Mouse (Mus musculus) left cerebral cortex, postnatal 10 days (tissue): ENCODE data around the gene Ghr. TPM values are rescaled to one million over a fixed set of nuclear protein-coding genes. Genes with fewer than 3 reads are reported as not detected.

Experiments used
- DNase-seq, 2 experiments: peaks; one replicate each; pipeline ENCODE4 v3.0.0; 2021 to 2022; ENCODE audit warnings: low spot score in 2 of 2, mixed read lengths in 1 of 2; ENCODE audit errors: extremely low spot score in 1 of 2
- intact Hi-C: fragments of 180-260 bp; cut with DNase I; formaldehyde crosslinking; loops from one replicate; pipeline ENCODE4 v1.15.1; 2025
- total RNA-seq, 2 experiments: library from RNA; stranded (reverse); gene quantifications; 2 replicates each; pipeline ENCODE4 v1.2.3; 2021

Gene Ghr
- total RNA-seq, 2 experiments from 2014 or later, result 11.4 to 12.0 TPM

DNA sequence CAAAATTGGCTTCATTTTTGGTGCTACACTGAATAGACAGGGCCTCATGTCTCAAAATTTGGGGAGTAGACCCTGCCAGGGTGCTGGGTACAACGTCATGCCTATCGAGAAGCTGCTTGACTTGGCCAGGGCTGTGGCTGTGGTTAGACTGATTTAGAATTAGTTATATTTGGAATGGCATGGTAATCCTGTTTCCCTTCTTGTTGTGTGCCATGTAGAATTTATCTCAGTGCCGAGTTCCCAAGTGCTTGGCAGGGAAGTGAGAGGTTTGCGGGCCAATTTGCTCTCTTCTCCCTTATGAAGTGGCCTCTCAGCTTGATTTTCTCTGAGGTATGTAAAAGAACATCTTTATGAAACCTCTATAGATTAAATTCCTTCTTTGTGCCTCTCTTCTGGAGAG is 250.8 kb downstream of the Ghr start:
- DNase-seq, result no peak
- intact Hi-C loops, result no loop called here

DNA sequence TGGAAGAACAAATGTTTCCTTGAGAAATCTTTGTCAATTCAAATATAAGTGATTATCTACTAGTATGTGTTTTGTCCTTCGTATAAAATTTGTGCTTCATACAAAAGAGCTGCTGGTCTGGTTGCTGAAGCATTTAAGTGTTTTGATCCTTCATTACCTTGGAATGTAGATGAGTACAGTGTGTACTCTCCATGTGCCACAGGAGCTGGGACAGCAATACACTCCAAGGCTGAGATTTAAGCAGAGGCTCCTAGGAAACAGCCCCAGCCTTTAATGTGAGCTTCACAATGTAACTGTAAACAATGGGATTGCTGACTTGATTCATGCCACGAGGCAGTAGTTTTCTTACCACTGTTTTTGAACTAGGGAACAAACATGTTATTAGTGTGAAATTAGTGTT is 251.5 kb downstream of the Ghr start:
- no peak for DNase-seq
- intact Hi-C loops, result no loop called here

DNA sequence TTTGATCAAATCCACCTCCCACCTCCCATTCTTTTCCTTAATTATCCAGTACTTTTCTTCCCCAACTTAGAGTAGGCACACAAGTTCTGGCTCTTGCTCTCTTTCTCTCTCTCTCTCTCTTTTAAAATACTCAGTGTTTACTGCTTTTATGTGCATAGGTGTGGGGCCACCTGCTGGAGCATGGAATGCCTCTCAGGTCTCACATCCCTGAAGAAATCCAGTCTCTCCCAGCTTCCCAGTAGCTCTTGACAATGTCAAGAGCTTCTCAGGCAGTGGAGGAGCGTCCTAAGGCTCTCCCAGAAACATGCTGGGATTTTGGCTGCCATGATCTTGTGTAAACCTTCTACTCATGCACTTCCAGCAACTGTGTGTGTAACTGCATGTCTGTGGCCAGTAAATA is 253.0 kb downstream of the Ghr start:
- intact Hi-C loops, result no loop called here
- no peak for DNase-seq

DNA sequence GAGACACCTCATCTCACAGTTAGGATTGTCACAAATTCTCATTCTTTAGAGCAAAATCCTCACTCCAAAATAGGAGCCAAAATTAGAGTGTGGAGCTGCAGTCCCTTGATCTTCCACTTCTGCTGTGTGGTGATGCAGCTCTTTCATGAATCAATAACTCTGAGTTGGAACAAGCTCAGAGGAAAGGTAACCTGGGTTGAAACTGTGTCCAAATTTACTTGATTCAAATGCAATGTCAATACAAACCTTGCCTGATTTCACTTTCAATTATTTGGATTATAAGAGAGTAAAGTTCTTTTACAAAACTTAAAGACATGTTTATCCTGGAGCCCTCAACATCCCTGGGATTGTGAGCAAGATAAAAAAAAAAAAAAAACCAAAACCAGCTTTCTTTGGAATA is 260.3 kb downstream of the Ghr start:
- intact Hi-C loops, result no loop called here
- DNase-seq, result no peak

DNA sequence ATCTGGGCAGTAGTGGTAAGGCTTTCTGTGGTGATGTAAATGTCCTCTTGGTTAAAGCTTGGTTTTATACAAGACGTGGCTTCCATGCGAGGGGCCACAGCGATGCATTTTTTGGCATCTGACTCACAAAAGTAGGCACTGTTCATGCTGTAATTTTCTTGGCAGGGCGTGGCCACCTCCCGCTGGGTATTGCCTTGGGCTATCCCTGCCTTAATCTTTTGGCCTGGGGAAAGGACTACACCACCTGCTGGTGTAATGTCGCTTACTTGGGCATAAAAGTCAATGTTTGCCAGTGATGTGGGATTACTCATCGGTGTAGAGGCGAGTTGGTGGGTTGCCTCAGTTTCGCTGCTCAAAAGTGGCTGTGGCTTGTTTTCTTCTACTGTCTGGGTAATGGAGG is 263.4 kb downstream of the Ghr start:
- DNase-seq, result no peak
- intact Hi-C loops, result no loop called here

DNA sequence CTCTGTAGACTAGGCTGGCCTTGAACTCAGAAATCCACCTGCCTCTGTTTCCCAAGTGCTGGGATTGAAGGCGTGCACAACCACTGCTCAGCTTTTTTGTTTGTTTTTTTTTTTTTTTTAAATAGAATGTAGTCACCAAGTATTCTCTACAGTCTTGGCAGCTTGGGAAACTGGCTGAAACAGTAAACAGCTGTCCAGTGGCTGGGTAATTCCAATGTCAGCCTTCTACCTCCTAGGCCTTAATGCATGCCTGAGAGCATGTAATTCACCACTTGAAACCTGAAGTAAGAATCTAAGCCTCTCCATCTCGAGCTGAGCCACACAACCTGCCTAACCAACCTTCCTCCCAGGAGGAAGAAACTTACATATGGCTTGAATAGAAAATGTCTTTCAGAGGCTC is 266.7 kb downstream of the Ghr start:
- no peak for DNase-seq
- intact Hi-C loops, result no loop called here

DNA sequence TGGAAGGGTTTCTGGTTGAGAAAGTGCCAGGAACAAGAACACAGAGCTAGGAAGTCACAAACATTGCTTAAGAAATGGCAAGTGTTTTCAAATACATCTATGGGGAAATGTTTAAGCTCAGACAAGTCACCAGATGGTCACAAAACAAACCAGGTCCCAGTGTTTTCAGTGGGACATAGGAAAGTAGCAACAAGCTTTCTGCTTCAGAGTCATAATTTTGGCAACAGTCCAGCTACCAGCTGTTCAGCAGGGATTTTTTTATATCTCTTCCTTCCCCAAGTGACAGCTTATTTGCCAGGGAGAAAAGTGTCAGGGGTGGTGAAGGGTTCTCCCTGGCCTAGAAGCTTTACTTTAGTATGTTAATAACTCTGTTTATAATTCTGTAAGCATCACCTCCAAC is 270.4 kb downstream of the Ghr start:
- DNase-seq, result peak in 1 of 2 experiments; percentile 19
- intact Hi-C loops, result no loop called here

DNA sequence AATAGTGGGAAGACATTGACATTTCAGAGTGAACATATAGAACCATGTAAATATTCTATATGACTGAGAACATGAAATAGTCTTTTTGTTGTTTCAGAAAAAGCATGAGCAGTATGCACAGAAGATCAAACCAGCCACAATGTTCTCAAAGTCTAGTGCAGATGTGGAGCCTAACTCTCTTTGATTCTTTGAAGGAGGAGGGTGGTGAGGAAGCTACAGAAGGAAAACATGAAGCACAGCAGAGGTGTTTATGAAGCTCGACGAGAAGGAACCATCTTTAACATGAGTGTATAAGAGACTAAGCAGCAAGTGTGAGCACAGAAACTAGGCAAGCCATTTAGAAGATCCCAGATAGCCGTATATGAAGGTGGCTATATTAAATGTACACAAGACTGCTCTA is 273.4 kb downstream of the Ghr start:
- no peak for DNase-seq
- intact Hi-C loops, result no loop called here

DNA sequence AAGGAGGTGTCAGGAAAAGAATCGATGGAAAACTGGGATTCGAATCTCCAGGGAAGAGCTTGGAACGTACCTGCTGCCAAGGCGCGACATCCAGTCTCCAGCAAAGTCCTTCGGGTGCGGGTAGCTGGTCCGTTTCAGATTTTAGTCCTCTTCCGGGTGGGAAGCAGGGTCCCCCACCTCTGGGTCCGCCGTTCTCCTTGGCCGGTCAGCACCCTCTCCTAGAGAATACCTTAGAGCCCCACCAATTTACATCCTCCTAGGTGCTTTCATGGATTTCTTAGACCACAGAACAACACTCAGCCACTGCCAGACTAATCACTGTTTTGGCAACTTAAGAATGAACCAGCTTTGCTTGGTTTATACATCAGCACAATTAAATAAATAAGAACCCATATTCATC is 279.9 kb downstream of the Ghr start, which contains the start of gene Ccdc152:
Gene Ccdc152 (minus strand): TSS at position 101 of the 400 bp plus-strand sequence.
- DNase-seq, result no peak
- intact Hi-C loops, result no loop called here

DNA sequence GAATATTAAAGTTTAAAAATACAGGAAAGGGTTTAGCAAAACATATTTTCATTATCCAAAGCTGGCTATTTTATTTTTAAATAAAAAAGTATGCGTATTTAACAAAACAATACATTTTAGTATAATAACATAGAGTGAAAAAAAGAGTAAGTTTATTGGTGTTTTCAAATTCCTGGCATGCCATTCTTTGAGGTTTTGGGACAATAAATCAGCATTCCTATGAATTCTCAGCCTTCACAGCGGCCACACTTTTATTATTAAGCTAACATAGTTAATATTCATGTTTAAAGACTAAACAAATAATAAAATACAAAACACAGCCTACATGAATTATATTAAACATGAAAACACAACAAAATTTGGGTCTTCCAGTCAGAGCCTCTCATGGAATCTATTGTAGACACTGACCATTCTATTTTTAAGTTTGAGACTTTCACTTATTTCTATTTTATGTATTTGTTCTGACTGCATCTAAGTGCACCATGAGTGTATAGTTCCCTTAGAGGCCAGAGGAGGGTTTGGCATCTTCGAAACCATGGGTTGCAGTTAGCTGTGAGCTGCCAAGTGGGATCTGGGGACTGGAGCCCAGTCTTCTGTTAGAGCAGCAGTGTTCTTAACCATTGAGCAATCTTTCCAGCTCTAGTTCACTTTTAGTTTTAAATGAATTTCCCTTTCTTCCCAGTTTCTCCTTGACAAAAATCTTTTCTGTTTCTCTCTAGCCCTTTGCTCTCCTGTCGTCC is 282.8 kb downstream of the Ghr start:
- no peak for DNase-seq
- intact Hi-C loops, result no loop called here

DNA sequence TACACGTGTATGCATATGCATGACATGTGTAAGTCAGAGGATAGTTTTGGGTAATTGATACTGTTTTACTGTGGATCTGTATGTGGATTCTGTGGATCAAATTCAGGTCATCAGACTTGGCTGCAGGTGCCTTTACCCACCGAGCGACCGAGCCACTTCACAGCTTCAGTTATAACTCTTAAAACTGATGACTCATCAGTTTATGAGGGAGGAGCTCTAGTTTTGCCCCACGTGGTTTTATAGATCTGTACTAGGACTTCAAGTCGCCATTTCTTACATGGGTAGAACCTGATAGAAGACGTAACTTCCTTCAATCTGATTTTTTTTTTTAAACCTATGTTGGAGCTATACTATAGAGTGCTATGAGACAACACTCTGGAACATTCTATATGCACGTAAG is 285.7 kb downstream of the Ghr start:
- DNase-seq, result no peak
- intact Hi-C loops, result loop anchor here (10.0 kb wide), 5 partner anchors 287 to 1807 kb away; partner anchors contain the start of genes Card6, Fbxo4 and Ghr

DNA sequence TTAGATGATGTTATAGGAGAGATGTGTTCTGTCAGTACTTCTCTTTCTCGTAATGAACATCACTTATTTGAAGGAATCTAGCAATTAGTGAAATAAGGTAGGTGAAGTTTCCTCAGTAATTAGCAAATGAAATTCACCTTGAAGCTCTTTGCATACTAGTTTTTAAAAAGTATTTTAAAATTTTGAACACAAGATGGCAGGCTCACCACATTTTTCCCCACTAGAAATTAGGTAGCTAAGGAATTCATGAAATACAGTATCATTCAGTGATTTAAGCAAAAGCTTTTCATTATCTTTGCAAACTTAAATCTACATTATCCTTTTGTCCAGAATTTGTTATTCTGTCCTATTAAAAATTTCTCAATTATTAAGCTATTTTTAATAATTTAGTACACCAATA is 287.3 kb downstream of the Ghr start:
- intact Hi-C loops, result loop anchor here (10.0 kb wide), 5 partner anchors 289 to 1809 kb away; partner anchors contain the start of genes Card6, Fbxo4 and Ghr
- no peak for DNase-seq

DNA sequence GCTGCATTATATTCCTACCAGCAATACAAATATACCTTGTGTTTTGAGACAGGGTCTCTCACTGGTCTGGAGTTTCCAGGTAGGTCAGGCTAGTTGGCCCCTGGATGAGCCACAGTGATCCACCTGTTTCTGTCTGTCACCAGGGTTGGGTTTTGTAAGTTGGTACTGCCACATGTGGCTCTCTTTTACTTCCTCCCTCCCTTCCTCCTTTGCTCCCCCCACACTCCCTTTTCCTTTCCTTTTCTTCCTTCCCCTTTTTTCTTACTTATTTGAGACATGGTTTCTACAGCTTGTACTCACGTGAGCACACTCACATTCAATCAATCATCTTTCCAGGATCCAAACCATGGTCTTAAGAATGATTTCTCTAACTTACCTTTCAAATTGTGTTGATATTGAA is 289.8 kb downstream of the Ghr start:
- intact Hi-C loops, result loop anchor here (10.0 kb wide), 5 partner anchors 291 to 1811 kb away; partner anchors contain the start of genes Card6, Fbxo4 and Ghr

DNA sequence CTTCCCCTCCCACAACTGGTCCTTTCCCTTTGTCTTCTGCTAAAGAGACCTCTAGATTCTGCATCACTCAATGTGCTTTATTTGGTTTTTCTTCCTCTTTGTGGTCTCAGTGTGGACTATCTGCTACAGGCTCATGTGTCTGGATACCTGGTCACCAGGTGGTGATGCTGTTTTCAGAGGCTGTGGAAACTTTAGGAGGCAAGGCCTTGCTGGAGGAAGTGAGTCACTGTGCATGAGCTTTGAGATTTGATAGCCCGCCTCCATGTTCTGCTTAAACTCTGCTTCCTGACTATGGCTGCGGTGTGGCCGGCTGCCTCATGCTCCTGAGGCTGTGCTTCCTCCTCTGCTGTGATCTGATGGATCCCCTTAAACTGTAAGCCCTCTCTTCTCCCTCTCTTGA is 292.9 kb downstream of the Ghr start:
- no peak for DNase-seq
- intact Hi-C loops, result loop anchor here (10.0 kb wide), 5 partner anchors 294 to 1814 kb away; partner anchors contain the start of genes Card6, Fbxo4 and Ghr

More for the DNA sequence above, 289.8 kb downstream of the Ghr start:
- DNase-seq, result no peak

DNA sequence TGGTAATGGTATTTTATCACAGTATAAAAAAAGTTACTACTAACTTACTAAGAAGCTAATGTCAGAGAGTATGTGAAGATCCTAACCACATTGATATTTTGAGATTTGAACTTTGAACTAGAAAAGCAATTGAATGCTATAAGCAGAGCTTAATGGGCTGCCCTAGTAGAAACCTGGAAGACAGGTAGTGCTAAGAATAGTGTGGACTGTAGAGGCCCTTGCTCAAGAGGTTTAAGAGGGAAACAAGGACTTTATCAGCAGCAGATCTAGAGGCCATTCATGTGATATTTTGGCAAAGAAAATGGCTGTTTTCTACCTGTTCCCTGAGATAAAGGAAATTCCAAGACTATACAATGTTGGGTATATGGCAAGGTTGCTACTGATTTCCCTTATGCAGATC is 297.3 kb downstream of the Ghr start:
- intact Hi-C loops, result no loop called here
- no peak for DNase-seq

DNA sequence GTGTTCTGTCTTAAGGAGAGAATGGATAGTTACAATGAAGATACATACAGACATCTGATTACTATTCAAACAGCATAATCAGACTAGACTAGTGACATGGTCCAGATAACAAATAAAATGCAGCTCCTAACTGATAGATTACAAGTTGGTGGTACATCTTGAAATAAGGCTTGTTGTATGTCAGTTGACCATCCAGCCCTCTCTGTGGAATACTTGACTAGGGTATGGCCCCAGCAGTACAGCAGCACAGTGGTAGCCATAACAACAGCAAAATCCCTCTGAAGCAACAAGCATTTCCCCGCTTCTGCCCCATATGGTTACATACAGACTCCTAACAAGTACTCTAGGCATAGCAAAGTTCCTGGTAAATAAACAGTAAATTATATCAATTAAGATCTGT is 301.6 kb downstream of the Ghr start:
- intact Hi-C loops, result no loop called here
- no peak for DNase-seq

DNA sequence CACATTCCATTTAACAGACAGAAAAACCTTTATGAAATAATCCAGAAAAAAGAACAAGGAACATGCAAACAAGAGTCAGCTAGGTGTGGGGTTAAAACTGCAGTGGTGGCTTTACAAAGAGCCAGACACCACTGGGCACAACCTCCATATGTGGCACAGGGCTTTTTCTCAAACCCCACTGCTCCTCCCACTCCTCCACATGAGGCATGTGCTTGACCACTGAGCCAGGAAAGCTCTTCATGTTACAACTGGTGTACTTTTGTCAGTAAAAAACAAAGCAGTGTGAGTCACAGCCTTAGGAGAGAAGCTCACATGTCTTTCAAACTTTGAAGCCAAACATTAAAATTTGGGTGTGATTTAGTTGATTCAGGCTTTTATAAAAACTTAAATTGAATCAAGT is 302.1 kb downstream of the Ghr start:
- DNase-seq, result no peak
- intact Hi-C loops, result no loop called here

DNA sequence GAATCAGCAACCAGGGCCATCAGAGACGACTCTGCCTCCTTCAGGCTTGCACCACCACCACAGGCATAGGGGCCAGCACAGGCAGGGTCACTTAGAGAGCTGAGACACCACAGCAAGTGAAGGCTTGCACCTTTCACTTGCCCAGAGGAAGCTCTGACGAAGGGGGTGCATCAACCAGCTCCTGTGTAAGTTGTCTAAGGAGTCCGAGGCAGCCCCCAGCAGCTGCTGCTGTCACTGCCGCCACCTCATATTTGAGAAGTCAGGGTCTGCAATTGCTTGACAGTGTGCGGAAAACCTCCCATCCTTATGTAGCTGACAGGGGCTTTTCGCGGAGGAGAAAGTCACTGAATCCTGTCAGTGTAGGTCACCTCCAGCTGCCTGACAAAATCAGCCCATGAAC is 304.1 kb downstream of the Ghr start:
- DNase-seq, result no peak
- intact Hi-C loops, result no loop called here

DNA sequence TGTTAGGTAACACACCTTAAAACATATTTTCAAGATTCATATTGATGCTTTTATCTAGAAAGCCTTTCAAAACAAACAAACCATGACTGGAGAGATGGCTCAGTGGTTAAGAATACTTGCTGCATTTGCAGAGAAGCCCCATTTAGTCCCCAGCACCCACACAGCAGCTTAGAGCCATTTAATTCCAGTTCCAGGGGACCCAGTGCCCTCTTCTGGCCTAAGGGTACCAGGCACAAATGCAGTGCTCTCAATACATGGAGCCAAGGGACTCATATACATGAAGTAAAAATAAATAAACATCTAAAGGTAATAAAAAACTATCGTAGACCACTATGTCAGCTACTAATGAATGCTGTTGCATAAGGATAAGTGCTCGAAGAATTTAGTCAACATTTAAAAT is 305.9 kb downstream of the Ghr start:
- DNase-seq, result no peak
- intact Hi-C loops, result no loop called here

DNA sequence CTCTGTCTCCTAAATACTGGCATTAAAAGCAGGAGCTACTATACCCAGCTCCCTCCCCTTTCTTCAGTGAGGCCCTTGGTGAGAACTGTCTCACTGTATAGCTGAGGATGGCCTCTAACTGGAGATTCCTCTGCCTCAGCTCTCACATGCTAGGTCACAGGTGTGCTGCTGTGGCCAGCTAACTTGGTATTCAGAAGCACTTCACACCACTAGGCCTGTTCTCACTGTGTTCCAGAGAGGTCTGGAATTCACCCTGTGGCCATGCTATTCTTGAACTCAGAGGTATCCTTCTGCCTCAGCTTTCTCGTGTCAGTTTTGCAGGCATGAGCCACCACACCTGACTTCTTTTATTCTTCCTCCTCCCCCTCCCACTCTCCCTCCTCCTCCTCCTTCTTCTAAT is 310.1 kb downstream of the Ghr start:
- no peak for DNase-seq
- intact Hi-C loops, result no loop called here

DNA sequence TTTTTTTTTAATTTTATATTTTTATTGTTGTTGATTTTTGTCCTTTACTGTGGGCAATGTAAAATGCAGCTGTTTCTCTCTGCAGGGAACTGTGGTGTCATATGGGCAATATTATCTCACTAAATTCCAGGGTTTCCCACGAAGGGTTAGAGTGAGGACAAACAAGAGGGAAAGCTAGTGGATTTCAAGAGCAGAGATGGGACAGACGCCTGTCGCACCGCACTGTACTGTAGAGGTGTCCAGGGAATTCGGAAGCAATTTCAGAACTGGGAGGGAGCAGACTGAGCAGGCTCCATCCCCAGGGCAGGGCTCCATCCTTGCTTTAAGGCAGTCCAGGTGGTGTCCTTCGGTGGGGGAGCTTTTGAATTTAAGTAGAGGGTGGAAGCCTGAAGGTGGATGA is 312.1 kb downstream of the Ghr start:
- no peak for DNase-seq
- intact Hi-C loops, result no loop called here
